Mouse (Mus musculus) brain, adult 2 months (tissue): ENCODE measurements around the gene Tmem8b.

Experiments used
- DNase-seq: peaks from one replicate; pipeline ENCODE4 v3.0.0; 2011; ENCODE audit warnings: low read depth, low spot score

The Tmem8b gene

GRCm38 (mm10) chr4:43656339-43657109, 12.2 kb upstream of the Tmem8b start, which contains the start of gene Hint2:
TSS of gene Hint2 (minus strand) at chr4:43656466.
- DNase-seq: peak; percentile 100

- DNase-seq: peak; percentile 65
Observed at GRCm38 (mm10) chr4:43657146-43657545, 11.6 kb upstream of the Tmem8b start.

GRCm38 (mm10) chr4:43666412-43666811, 2.4 kb upstream of the Tmem8b start:
- DNase-seq: peak; percentile 60

GRCm38 (mm10) chr4:43669428-43669794, 640 bp downstream of the Tmem8b start:
- DNase-seq: no peak

- peak; percentile 95 for DNase-seq
Observed at GRCm38 (mm10) chr4:43672070-43672469, 3.3 kb downstream of the Tmem8b start.

- DNase-seq: no peak
Observed at GRCm38 (mm10) chr4:43673703-43674102, 4.9 kb downstream of the Tmem8b start.

GRCm38 (mm10) chr4:43674974-43675373, 6.2 kb downstream of the Tmem8b start:
- DNase-seq: no peak

GRCm38 (mm10) chr4:43675608-43676007, 6.8 kb downstream of the Tmem8b start:
- no peak for DNase-seq

- DNase-seq: peak; percentile 65
Observed at GRCm38 (mm10) chr4:43678541-43678940, 9.8 kb downstream of the Tmem8b start.

GRCm38 (mm10) chr4:43679416-43680043, 10.8 kb downstream of the Tmem8b start:
- DNase-seq: peak; percentile 34

GRCm38 (mm10) chr4:43690021-43690420, 21.2 kb downstream of the Tmem8b start:
- no peak for DNase-seq

- DNase-seq: peak; percentile 59
Observed at GRCm38 (mm10) chr4:43691026-43691425, 22.3 kb downstream of the Tmem8b start.

GRCm38 (mm10) chr4:43693806-43694241, 25.1 kb downstream of the Tmem8b start:
- peak; percentile 43 for DNase-seq

- DNase-seq: no peak
Observed at GRCm38 (mm10) chr4:43694439-43695248, 25.9 kb downstream of the Tmem8b start.

- DNase-seq: no peak
Observed at GRCm38 (mm10) chr4:43695249-43695671, 26.5 kb downstream of the Tmem8b start.

- DNase-seq: peak; percentile 77
Observed at GRCm38 (mm10) chr4:43696561-43696960, 27.8 kb downstream of the Tmem8b start.

GRCm38 (mm10) chr4:43700707-43701106, 31.9 kb downstream of the Tmem8b start, which contains the start of gene Olfr70:
TSS of gene Olfr70 (minus strand) at chr4:43700807.
- DNase-seq: no peak

- DNase-seq: no peak
Observed at GRCm38 (mm10) chr4:43703439-43703838, 34.7 kb downstream of the Tmem8b start.

GRCm38 (mm10) chr4:43703851-43704250, 35.1 kb downstream of the Tmem8b start:
- DNase-seq: no peak

- DNase-seq: no peak
Observed at GRCm38 (mm10) chr4:43705991-43706390, 37.2 kb downstream of the Tmem8b start.

- no peak for DNase-seq
Observed at GRCm38 (mm10) chr4:43709869-43710268, 41.1 kb downstream of the Tmem8b start, which contains the start of gene Olfr71. TSS of gene Olfr71 (minus strand) at chr4:43710255.

- DNase-seq: peak; percentile 82
Observed at GRCm38 (mm10) chr4:43711821-43712220, 43.0 kb downstream of the Tmem8b start.
